Mouse (Mus musculus) lung, postnatal 25 days (tissue): ENCODE measurements at regions not wholly inside any gene's neighbourhood (a gene's known extent, or its start where the extent isn't known, plus 50 kb on each side); places are given as distances from the start of the nearest gene placed in this dataset.
A peak's percentile ranks its signal among the peaks of the same experiment; 100 is the strongest.

Source experiments
- DNase-seq: peaks from one replicate; pipeline ENCODE4 v3.0.0; 2022; ENCODE audit warnings: low spot score

DNA sequence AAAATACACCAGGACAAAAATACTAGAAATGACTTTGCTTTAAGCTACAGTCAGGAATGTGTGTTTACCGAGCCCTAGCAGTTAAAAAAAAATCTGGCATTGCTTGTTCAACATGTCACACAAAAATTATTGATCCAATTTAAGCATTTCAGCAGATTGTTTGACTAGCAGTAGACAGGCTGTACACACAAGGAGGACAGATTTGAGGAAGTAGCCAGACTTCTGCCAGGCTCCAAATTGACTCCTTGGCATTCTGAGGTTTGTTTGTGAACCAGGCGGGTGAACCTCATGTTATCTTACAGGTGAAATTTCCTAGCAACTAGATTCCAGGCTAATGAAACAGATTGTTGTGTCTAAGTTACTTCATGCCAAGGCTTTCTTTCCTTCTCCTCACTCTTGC is 348.8 kb downstream of the Hs3st3b1 start:
- DNase-seq: no peak

DNA sequence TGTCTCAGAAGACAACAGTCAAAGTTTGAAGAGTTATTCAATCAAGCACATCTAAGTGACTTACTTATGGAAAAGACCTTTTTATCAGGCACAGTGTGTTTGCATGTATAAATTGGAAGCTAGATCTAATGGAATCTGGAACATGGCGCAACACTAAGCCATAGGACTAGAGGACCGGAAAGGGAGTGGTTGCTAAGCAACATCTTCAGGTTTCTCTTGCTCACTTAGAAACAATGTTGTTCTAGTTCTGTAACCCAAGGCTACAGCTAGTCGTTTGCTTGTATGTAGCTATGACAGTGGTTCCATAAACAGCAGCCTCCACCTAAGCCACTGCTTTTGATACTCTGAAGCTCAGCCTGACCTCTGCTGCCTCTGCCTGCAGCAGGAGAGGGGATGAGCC is 338.8 kb downstream of the Hs3st3b1 start:
- no peak for DNase-seq

DNA sequence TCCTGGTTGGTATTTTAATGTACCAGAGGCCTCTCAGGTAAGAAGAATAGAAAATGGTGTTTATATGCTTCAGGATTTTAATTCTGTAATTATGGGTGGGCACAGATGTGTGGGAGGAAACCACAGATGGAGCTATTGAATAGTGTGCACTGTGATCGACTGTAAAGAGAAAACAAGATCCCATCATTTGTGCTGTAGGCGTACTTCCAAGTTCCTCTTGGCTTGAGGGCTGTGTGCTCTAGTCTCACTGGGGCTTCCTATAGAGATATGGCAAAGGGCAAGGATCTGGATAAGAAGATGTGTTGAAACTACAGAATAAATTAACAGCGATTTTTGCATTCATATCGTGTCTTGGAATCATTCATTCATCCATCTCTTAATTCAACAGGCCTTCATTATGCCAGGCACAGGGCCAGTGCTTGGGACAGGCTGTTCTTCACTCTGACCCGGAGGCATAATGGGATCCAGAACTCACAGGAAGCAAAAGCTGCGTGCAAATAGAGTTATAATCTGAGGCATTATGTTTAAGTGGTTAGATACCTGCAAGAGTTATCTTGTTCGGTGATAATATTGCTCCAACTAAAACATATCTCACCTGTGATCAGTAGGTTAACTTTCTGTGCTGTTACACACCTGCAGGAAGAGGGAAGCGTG is 336.7 kb downstream of the Hs3st3b1 start:
- DNase-seq: no peak

DNA sequence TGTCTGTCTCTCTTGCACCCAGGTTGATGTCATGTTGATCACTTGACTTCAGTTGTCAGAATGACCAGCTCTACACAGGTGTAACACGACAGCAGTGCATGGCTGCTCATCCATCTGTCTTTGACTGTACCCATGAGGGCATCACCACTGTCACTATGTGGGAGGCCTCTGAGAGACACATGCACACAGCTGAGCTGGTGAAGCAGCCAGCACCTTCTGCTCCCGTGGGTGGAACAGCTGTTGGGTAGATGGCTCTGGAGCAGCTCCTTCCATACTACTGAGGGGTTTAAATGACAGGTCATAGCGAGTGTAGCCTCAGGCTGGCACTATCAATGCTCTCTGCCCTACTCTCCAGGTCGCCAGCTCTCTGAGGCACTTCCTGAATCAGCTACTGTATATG is 301.9 kb downstream of the Hs3st3b1 start:
- DNase-seq: no peak

DNA sequence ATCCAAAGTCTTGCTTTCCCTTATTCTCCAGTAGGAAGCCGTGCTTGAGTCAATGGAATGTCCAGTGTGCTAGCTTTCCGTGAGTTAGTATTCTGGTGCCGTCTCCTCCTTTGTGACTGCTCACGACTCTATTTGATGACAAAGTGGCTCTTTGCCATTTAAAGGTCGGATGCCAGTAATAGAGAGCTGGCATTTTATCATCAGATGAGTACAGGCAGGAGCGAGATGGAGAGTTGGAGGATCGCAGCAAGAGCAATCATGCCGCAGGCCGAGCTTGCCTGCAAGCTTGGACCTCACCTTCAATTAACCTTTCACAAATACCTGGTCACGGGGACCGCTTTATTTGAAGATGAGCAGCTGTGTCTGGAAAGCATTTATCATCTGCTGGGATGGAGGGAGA is 291.8 kb downstream of the Hs3st3b1 start:
- DNase-seq: no peak

DNA sequence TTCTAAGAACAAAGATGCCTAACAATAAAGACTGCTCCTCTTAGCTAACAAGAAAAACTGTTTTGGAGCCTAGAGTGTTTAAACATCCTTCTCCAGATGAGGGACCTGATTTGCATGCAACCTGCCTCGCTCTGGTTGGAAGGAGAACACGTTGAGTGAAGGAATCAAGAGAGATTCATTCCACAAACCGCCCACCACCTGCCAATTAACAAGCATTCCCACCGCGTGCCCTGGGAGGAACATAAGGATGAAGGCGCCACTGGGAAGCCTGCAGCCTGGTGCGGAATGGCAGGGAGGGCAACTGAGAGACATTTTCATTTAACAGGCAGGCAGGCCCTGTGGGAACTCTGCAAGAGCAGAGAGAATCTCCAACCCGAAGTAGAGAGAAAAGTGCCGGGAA is 265.0 kb downstream of the Hs3st3b1 start:
- no peak for DNase-seq

DNA sequence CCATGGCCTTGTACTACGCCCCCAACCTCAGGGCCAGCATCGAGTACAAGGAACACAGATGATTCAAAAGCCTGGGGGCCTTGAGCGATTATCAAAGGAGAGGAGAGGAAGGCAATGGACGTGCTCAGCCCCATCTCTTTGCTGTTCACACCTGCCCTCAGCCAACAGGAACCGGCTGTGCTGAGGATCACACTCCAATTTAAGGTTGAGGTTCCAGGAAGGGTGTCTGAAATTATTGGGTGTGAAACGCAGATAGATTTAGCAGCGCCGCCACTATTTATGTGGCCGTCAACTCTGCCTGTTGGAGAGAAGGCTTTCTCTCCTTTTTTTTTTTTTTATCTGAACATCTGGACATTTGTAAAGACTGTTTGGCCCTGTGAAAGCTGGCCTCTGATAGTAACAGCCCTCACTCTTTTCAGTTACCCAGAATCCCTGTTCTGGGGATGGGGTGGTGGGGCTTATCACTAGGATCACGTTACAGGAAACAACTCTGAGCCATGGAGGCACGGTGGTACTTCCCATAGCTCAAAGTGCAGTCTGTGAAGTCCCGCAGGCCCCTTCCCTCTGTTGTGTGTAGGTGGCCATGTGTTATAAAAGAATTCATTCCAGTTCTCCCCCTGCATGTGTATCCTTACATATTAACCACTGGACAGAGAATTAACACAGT is 256.7 kb downstream of the Hs3st3b1 start:
- no peak for DNase-seq

DNA sequence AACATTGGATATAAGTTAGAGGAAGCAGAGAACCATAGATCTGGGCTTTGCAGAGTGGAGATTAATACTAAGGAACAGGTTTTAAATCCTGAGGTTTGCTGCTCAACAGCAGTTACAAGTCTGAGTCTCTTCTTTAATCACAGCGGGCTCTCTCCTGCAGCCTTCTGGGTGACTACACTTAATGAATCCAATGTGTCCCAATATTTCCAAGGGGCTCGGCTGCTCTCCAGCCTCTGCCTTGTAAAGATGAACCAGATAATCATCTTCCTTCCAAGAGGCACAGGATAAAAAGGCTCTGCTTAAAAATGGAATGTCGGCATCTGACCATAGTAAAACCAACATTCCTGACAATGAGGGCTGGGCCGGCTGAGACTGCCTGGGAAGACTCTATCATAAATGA is 251.6 kb downstream of the Hs3st3b1 start:
- DNase-seq: no peak

DNA sequence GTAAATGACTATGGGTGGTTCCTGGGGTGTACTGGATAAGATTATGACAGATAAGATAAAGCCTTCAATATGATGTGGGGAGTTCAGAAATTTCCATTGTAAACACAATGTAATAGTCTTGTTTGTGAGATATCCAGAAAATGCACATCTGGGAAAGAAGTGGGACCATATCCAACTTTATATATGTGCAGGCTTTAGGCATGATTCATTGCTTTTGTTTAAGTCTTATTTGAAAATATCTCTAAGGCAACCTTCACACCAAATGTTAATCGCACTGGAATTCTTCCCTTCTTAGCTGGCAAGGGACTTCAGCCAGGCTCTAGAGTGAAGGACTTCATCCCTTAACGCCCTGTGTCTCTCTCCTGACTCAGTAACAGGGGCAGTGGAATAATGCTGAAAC is 250.3 kb downstream of the Hs3st3b1 start:
- DNase-seq: no peak

DNA sequence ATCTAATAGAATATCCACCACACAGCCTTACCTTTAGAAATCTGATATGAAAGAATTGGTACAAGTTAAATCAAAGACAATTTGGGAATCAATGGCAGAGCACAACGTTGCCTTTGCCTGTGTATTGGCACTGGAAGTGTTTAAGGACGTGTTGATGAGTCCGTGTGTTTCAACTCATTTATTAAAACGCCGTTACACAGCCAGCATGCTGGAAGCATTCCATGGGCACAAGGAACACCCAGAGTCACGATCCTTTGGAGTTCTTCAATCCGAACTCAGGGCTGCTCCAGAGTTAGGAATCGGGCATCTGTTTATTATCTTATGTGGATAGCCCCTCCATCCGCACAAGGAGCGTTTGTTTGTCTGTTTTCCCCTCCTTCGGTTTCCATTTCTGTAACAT is 244.2 kb downstream of the Hs3st3b1 start:
- no peak for DNase-seq

DNA sequence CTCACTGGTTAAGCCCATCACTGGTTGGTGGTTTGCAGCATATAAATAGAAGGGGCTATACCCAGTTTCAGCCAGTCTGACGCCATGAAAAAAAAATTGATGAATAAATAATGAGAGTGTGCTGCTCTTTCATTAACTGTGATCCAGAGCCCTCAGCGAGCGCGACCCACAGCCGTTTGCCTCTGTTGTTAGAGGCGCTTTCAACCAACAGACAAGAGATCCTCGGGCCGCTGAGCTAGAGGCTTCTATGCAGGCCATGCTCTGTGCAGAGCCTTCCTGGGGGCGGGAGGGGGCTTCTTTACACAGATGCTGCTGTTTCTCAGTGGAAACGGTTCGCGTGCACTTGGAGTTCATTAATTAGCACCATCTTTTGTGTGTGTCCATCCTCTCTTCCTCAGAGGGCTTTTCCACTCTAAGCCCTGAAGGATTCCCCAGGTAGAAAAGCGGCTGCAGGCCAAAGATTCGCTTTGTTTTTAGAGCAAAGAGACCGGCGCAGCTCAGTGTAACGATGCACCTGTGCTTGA is 243.6 kb downstream of the Hs3st3b1 start:
- DNase-seq: no peak

DNA sequence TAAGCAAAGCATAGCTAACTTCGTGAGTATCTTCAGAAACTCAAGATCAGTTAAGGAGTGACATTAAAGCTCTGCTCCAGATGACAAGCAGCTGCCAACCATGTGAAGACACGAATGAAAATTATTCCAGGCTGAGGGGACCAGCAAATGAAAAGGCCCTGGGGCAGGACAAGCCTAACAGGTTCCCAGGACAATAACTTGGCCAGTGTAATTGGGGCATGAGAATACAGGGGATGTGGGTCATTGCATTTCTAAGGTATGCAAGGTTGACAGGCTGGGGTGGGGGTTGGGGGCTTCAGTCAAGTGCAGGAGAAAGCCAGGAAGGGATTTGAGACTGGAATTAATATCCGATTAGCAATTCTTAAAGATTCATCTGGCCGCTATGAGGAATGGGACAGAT is 242.6 kb downstream of the Hs3st3b1 start:
- DNase-seq: no peak

DNA sequence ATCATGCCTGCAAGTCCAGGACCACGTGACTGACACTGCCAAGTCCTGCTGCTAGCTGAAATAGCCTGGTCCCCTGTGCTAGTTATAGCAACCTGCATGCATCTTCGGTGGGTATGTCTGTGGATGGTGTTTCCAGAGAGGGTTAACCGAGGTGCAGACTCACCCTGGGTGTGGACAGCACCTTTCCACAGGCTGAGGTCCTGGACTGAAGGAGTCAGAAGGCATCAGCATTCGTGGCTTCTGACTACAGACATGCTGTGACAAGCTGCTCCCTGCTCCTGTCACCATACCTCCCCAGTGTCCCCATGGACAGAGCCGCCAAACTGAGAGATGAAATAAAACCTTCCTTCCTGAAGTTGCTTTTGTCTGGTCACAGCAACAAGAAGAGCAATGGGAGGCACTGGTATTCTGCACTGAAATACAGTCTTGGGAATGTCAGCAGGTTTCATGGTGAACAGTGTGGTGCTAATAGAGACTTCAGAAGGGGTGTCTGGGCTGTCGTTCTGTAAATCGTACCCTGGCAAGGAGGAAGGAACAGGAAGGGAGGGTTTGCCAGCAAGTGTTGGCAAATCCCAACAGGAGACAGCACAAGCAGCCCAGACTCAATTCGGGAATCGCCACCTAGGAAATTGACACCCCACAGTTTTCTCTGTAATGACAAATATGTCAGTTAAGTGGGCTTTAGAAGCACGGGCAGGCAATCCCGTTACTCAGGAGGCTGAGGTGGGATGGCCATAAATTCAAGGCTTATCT is 237.7 kb downstream of the Hs3st3b1 start:
- no peak for DNase-seq

DNA sequence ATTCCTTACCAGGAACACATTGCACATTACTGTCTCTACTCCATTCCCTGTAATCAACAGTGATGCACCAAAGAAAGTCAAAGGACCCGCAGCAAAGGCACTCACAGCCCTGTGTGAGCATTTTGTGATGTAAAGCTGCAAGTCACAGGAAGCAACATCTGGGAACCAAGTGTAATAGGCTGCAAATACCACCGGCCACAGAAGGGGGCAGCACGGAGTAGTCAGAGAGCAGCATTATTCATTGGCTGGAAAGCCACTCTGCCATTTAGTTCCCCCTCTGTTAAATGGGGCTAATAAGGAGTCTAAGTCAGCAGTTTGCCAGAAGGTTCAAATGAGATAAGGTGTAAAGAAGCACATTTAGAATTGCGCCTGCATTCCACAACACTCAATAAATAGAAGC is 231.0 kb downstream of the Hs3st3b1 start:
- peak; percentile 10 for DNase-seq

DNA sequence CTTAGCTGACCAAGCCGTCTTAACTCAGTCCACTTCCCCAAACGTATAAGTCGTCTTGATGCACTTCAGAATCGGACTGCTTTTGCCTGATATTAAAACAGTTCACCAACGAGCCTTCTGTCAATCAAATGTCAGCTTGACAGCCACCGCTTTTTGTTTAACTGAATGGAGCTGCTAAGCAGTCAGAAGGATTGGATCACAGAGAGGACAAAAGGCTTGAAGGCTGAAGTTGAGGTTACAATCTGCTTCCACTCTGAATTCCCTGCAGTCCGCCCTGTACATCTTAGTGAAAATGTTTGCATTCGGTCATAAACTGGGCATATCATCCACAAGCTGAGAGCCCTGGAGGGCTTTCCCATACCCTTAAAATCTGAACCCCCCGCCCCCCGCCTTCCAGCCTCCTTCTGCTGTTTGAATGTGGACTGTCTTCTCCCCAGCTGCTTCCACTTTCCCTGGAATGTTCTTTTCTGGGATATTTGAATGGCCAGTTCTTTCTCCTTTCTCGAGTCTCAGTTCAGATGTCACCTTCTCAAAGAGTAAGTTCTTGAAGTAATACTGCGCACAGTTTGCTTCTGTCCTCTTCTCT is 217.0 kb downstream of the Hs3st3b1 start:
- DNase-seq: no peak

DNA sequence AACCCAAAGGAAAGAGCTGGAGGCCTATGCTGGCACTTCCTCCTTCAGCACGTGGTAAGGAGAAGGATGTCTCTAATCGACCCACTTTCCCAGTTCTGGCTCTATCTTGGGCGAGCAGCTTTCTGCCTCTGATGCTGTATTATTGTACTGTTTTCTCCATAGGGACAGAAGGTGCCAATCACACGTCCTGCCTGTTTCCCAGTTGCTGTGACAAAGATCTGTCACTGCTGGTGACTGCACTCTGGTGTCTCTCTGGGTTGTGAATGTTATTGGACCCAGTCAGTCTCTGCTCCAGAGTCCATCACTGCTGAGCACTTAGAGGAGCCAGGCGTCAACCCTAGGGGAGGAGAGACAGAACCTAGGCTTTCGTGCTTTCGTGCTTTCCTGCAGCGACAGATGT is 216.0 kb downstream of the Hs3st3b1 start:
- no peak for DNase-seq

DNA sequence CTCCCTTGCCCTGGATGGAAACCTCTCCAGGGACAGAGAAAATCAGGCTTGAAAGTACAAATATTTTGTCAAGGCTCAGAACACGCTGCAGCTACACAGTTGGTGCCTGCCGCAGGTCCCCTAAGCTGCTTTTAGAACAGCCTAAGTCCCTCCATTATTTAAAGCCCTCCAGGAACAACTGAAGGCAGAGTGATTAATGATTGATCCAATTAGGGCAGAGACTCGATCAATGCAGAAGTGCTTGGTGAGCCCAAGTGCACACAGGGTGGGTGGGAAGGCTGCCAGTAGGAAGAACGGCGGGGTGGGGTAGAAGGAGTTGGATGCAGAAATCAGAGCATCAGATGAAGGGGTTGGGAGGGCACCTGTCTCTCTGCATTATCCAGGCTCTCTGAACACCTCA is 215.0 kb downstream of the Hs3st3b1 start:
- DNase-seq: no peak

DNA sequence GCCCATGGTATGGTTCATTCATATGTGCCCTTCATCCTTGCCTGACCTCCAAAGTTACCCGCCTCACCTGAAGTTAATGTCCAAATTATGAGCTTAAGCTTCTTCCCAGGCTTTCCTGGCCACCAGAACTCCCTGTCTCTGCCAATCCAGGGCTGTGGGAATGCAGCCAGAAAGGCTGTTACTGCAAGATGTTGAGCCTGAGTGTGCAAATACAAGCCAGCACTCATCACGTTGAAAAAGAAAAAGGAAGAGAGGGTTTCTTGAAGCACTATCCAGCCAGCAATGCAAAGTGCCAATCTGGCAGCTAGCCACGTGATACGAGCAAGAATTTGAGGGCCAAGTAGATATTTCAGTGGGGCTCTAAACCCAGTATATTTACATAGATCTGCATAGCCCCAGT is 213.7 kb downstream of the Hs3st3b1 start:
- peak; percentile 18 for DNase-seq

DNA sequence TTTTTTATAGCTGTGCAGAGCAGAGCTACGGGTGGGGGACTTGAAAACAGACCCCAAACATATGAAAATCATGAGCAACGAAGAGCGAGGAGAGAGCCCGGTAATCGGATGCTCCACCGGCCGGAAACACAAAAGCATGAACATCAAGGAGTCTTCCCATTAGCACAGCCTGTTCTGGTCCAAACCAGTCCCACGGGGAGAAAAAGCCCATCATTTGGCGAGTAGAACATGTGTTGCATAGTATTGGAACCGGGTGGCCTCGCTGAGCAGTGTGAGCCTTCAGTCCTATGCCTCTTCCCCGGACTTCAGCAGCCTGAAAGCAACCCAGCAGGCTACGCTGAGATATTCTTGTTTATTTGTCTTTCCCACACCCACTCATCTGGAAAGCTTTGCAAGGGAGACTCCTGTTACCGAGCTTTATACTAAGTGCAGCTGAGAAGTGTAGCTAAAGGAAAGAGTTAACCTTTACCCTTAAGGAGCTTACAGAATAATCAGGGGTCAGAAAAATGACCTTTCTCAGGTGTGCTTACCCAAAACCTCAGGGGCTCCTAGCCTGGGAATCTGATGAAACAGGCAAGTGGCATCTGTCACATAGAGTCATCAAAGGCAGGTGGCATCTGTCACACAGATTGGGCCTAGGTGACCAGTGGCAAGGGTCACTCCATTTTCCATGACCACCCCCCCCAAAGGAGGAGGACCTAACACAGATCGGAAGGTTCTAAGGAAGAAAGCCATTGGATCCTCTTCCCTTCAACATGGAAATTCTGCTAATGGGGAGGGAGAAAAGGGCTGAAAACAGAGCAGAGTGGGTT is 209.8 kb downstream of the Hs3st3b1 start:
- DNase-seq: no peak

DNA sequence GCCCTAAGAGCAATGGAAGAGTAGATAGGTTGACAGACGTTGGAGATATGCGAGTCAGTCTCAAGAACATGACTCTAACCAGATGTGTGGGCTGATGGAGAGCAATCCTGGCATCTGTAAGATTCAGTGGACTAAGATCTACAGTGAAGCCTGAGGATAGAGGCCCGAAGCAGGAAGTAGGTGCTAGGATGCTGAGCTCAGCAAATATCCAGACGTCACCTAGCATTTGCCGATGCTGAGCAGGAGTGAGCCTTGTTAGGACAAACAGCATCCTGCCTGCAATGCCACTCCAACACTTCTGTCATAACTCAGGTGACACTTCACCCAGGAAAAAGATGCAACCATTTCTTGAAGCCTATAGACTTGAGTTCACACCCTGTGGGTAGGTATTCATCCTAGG is 199.8 kb downstream of the Hs3st3b1 start:
- no peak for DNase-seq

DNA sequence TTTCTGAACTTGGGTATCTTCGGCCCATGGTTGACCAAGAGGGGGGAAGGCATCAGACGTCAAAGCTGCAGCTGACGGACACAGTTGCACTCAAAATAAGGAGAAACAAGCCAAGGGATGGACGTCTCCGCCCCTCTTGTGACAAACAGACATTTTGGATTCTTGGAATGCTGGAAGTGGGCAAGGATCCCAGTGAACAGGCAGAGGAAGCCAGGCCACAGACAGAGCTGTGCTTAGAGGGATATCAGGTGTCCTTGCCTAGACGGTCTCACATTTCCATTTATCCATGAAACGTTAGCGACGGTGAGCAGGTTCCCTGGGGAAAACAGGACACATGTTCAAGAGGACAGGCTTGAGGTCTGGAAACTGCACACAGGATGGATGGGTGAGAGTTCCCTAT is 191.2 kb downstream of the Hs3st3b1 start:
- DNase-seq: peak; percentile 6

DNA sequence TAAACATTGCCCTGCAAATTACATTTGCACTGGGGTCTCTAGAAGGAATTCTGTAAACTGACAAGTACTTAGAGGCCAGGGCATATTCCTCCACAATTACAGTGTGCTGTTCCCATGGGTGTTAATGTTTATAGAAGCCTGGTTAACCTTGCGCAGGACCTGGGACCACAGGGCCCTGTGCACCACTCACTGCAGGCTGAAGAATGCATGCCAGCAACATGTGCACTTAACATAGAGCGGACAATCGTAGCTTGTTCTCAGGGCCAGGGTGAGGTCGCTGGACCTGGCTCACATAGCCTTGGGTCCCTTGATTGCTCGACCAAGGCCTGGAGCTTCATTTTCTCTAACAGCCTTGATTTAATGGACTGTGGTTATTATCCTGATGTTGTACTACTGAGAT is 168.8 kb downstream of the Hs3st3b1 start:
- DNase-seq: no peak
